Mouse (Mus musculus): ENCODE measurements around the gene Gpr37.

Gpr37 gene

GRCm38 (mm10) chr6:25690629-25691028, at the start of gene Gpr37:
TSS of gene Gpr37 (minus strand) at chr6:25690729.
- no peak for DNase-seq (ENCODE audit: extremely low read depth, low read depth)

GRCm38 (mm10) chr6:25736533-25736932, 46.0 kb upstream of the Gpr37 start:
- DNase-seq (ENCODE audit: extremely low read depth, low read depth): no peak

- DNase-seq (ENCODE audit: extremely low read depth, low read depth): no peak
Observed at GRCm38 (mm10) chr6:25726560-25726959, 36.0 kb upstream of the Gpr37 start.

DNA sequence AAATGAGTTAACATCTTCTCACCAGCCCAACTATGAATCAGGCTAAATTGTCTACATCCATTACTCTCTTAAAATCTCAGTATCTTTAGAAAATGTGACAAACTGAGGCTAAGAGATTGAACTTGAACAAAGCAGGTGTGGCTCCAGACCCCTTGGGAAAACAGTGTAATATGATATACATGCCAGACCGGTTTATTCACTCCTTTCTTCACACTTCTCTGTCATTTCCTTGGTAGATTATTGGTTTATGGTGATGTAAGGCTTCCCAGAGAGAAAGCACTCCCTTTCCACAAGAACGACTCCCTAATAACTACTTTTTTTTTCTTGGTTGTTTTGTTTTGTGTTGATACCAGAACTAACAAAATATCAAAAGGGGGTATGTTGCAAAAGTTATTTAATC, 20.1 kb upstream of the Gpr37 start:
- DNase-seq (ENCODE audit: extremely low read depth, low read depth): no peak

GRCm38 (mm10) chr6:25709250-25709895, 18.8 kb upstream of the Gpr37 start:
- DNase-seq (ENCODE audit: extremely low read depth, low read depth): no peak

DNA sequence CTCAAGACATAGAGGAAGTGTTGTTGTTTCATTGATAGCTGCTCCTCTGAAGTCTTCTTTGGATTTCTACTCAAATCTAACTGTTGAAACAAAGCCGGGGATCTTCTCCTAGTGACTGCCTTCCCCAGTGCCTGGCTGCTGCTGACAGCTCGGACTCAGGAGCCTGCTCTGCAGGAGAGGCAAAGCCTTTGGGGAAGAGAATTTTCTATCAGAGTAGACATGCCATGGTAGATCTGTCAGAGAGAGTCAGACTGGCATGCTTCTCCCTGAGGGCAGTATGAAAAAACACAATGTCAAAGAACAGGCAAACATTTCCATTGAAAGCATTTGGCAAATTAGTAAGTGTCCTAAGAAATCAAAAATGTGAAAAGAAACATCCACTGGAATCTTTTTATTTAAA, 9.4 kb upstream of the Gpr37 start:
- no peak for DNase-seq (ENCODE audit: extremely low read depth, low read depth)

- no peak for DNase-seq (ENCODE audit: extremely low read depth, low read depth)
Observed at GRCm38 (mm10) chr6:25690284-25690605, 284 bp downstream of the Gpr37 start.

DNA sequence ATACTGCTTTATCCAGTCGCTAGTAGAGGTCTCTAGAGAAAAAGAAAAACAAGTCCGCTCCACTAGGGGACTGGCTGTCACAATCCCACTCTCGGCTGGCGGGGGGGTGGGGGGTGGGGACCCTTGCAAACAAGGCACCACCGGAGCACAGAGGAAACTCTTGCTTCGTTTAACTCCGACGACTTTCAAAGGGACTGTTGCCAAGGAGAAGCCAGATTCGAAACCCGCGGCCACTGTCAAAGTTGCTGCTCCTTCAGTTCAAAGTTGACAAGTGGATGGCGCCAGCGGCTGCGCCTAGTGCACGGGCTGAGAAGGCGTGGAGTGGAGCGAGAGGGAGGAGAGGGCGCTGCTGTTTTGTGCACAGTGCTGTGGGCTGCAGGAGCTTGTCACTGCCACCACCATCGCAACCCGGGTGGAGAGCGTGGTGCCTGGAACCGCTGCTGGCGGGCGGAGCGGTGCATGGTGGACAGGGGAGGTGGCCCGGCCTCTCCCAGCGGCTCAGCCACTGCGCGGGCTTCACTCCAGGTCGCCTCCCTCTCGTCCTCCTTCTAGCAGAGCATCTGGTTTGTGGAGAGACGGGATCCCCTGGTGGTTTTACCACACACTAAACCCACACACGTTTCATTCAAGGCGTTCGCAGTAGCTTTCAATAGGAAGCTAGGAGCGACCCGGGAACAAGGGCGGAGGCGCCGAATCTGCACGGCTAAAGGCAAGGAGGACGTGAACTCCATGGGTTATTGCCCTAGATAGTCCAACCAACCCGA, 827 bp downstream of the Gpr37 start:
- no peak for DNase-seq (ENCODE audit: extremely low read depth, low read depth)

GRCm38 (mm10) chr6:25688927-25689519, 1.5 kb downstream of the Gpr37 start:
- no peak for DNase-seq (ENCODE audit: extremely low read depth, low read depth)

- DNase-seq (ENCODE audit: extremely low read depth, low read depth): no peak
Observed at GRCm38 (mm10) chr6:25686760-25687200, 3.7 kb downstream of the Gpr37 start.

GRCm38 (mm10) chr6:25684391-25684790, 6.1 kb downstream of the Gpr37 start:
- DNase-seq (ENCODE audit: extremely low read depth, low read depth): no peak

DNA sequence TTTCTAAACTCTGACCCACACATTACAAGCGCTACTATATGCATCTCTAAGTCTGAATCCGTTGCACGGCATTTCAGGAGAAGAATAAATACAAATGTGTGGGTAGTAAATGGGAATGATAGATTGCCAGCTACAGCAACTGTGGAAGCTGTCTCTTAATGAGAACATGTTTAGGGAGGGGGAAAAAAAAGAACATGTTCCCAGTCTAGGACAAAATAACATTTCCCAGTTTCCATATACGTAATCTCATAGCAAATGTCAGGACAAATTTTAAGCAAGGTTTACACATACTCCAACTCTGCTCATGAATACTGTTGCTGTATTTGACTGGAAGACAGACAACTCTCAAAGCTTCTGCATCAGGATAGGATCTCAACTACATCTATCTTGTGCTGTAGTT, 15.4 kb downstream of the Gpr37 start:
- DNase-seq (ENCODE audit: extremely low read depth, low read depth): no peak

DNA sequence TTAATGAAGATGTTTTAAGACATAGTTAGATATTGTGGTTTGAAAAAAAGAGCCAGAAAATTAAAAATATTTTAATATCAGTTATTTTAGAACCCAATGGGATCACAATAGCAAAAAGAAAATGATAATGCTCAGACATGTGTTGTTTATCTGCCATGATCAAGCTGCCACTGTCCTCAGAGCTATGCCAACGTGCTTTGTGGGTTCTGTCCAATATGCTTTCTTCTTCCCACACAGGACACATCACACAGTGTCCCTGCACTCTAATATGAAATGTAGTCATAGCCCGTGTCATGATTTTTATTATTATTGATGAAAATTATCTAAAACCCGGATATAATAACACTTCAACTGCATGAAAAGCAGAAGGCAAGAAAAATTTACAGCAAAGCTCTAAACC, 16.7 kb downstream of the Gpr37 start:
- no peak for DNase-seq (ENCODE audit: extremely low read depth, low read depth)

DNA sequence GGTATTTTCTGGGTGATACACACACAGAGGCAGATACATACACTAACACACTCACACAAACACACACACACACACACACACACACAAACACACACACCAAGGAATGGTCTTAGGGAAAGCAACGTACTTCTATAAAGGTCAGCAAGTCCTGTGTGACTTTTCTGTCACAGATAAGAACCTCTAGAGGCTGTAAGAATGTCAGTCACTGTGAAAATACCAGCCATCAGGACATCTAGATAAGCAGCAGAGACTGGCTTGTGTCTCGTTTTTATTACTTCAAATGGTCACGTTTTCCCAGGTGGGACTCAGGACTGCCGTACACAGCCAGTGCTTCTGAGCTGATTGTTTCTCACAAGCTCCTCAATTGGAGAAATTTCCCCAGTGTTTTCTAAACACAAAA, 20.4 kb downstream of the Gpr37 start:
- no peak for DNase-seq (ENCODE audit: extremely low read depth, low read depth)

DNA sequence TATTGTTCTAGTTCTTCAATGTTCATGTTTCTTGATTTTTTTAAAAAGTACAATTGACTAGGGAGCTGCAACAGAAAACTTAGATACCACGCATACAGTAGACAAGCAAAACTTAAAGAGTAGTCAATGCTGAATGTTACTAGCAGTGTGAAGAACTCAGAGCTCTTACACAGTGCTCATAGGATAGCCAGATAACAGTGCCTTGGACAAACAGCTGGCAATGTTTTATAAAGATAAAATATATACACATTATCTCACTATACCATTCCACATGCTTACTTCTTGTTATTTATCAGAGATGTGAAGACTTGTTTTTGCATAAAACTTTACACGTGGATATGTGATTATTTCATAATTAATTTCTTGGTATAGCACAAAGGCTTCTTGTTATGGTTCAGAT, 26.6 kb downstream of the Gpr37 start:
- DNase-seq (ENCODE audit: extremely low read depth, low read depth): no peak

DNA sequence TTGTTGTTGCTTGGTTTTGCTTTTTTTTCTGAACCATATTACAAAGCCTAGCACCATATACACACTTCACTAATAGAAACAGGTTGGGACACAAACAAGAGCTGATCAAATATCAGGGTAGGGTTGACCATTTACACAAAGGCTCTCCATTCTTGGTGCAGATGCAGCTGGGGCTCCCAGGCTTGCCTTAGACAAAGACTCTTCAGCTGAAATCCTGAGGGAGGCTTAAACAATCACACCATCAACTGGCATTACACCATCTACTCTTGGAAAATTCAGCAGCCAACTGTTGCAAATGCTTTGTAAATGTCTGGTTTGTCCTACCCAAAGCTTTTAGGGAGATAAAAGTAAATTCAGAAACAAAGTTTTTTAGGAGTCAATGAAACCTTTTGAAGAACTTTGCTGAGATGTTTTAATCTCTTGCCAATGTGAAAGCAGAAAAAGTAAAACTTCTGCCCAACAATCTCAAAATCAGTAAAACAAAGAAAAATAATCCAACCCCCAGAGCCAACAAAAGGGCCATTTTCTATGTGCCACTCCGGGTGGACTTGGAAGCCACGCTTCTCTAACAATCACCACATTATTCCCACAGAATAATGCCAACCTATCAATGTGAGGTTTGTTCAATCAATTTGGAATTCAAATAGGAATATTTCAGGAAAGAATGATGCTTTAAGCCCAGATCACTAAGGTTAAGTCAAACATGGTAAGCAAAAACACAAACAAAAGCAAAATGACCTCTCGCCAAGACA, 30.4 kb downstream of the Gpr37 start:
- DNase-seq (ENCODE audit: extremely low read depth, low read depth): no peak

Measured in MEL-GATA-1-ER (cell line).